Mouse (Mus musculus) olfactory bulb, adult 2 months (tissue): Measurements from ENCODE around the gene 4930523C07Rik. TPM values are rescaled to one million over a fixed set of nuclear protein-coding genes. Genes with fewer than 3 reads are reported as not detected.

Experiments
- H3K27ac ChIP-seq: fragments of 200-500 bp; 2 replicates; pipeline ENCODE4 v1.5.1; 2012; ENCODE audit warnings: low read depth, low read length; ENCODE audit not compliant: insufficient read depth
- H3K4me1 ChIP-seq: fragments of 200-500 bp; 2 replicates; pipeline ENCODE4 v1.6.1; 2012; ENCODE audit warnings: low read length; ENCODE audit not compliant: control insufficient read depth, insufficient read depth
- H3K4me3 ChIP-seq: fragments of 200-500 bp; 2 replicates; pipeline ENCODE4 v1.5.1; 2012; ENCODE audit warnings: mild to moderate bottlenecking, low read depth, low read length, moderate library complexity; ENCODE audit not compliant: insufficient read depth
- CTCF ChIP-seq: fragments of 200-500 bp; IDR thresholded peaks from 2 replicates; pipeline ENCODE4 v1.5.1; 2012; ENCODE audit warnings: low read depth, mild to moderate bottlenecking, low read length, moderate library complexity; ENCODE audit not compliant: insufficient read depth
- POLR2A ChIP-seq: fragments of 200-500 bp; IDR thresholded peaks from 2 replicates; pipeline ENCODE4 v1.6.1; 2012; ENCODE audit warnings: mild to moderate bottlenecking, low read depth, low read length, moderate library complexity; ENCODE audit not compliant: insufficient read depth
- WGBS: fragments of 180-500 bp; shearing (Covaris S2); methylation state at CpG from one replicate; pipeline ENCODE4 v1.1.7; 2018; 5-methylcytosine and 5-hydroxymethylcytosine counted together
- polyA plus RNA-seq: library from polyadenylated mRNA; stranded (reverse); fragments of >200 nt; gene quantifications from 2 replicates; pipeline ENCODE4 v1.2.4, GENCODE M21; 2012; ENCODE audit warnings: low replicate concordance; ENCODE audit not compliant: missing spikeins, insufficient read depth, insufficient read length

4930523C07Rik gene
- polyA plus RNA-seq, 1 experiment = not detected

DNA sequence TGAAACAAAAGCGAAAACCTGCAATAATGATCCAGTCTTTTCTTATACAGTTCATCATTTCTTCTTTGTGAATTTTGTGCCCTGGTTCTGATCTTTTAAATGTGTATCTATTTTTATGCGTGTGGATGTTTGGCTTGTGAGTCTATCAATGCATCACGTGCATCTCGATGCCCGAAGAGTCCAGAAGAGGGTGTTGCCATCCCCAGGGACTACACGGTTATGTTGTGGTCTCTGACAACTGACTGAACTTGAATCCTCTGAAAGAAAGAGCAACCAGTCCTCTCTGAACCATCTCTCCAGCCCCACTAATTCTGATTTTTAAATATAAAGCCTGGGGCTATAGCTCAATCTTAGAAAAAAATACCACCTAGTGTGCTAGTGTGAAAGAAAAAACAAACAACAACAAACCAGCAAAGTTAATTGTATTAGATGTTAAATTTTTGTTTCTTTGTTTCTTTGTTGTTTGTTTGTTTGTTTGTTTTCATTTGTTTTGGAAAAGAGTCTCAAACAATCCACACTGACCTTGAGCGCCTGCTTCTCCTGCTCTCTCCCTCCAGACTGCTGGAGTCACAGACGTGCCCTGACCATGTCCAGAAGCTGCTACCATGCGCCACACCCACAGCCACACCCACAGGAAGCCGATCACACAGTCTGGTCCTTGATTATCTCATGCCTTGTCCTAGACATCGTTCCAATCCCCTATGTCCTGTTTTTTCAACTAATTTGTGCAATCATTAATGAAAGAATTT lies 18.9 kb upstream of the 4930523C07Rik start:
- TF ChIP-seq CTCF = no peak
- no peak for TF ChIP-seq POLR2A
- Histone ChIP-seq H3K4me1 (peaks cover 2% of the 10 kb centered on the region; the same call in 1 of the 2 replicates), H3K27ac (no peak overlapping the region), H3K4me3 (no peak overlapping the region)
- WGBS = 82% methylated on average over 11 of the region's 11 CpGs

DNA sequence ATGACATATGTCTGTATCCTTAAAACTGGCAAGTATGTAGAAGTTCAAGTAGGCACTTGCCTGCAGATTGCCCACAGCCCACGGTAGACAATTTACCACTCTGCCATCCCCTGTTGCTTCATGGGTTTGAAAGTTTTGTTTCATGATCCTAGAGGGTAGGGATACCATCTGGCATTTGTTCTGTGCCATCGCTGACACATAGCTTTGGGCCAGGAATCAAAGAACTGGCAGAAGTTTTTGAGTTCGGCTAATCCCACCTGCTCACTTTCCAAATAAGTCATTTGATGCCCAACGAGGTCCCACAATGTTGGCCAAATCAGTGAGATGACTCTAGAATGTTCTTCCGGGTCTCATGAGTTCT lies 18.3 kb upstream of the 4930523C07Rik start:
- H3K4me1 ChIP-seq = peaks cover 2% of the 10 kb centered on the region; the same call in 1 of the 2 replicates
- 87% methylated on average over 5 of the region's 5 CpGs for WGBS
- H3K27ac ChIP-seq = no peak overlapping the region
- H3K4me3 ChIP-seq = no peak overlapping the region
- TF ChIP-seq POLR2A = no peak
- TF ChIP-seq CTCF = no peak

DNA sequence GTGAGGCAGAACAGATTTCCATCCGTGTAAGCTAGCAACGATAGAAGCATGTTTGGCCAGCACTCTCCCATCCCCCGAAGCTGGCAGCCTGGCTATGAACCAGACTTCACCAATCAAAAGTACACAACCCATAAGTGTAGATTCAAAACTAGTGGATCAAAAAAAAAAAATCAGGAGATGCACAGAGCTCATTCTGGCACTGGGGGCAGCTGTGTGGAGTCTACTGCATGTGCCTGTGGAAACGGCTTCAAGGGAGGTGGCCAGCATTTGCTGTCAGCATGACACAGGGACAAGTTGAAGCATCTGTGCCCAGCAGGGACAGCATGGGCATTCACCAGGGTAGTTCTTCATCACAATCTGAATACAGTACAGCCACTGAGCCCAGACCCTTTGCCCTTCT lies 16.2 kb upstream of the 4930523C07Rik start:
- Histone ChIP-seq H3K4me1 (peaks cover 2% of the 10 kb centered on the region; the same call in 1 of the 2 replicates), H3K4me3 (no peak overlapping the region), H3K27ac (no peak overlapping the region)
- 55% methylated on average over 4 of the region's 4 CpGs for WGBS
- no peak for TF ChIP-seq POLR2A
- no peak for TF ChIP-seq CTCF

- H3K27ac ChIP-seq = no peak overlapping the region
- H3K4me3 ChIP-seq = no peak overlapping the region
- WGBS = 91% methylated on average over 4 of the region's 4 CpGs
- no peak for TF ChIP-seq POLR2A
- no peaks in the 10 kb centered on the region for H3K4me1 ChIP-seq
Measured at GRCm38 (mm10) chr1:160033948-160034598, 10.1 kb upstream of the 4930523C07Rik start.

DNA sequence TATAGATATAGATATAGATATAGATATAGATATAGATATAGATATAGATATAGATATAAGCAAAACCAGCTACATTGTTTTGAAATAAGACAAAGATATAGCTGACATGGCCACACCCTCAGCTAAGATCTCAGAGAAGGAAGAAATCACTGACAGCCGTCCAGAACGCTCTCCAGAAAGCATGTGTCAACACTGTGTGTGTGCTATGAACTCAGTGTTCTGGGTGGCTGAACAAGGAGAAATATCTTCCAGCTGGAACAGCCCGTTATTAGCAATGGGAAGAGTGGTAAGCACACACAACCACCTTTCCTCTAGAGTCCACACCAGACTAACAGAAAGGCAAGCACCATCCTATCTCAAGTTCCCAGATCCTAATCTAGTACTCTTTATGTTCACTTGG lies 8.6 kb upstream of the 4930523C07Rik start:
- Histone ChIP-seq H3K27ac (no peak overlapping the region), H3K4me1 (no peaks in the 10 kb centered on the region), H3K4me3 (no peak overlapping the region)
- 87% methylated on average over 3 of the region's 3 CpGs for WGBS
- TF ChIP-seq CTCF (no peak), POLR2A (no peak)

GRCm38 (mm10) chr1:160036996-160037521 lies 7.1 kb upstream of the 4930523C07Rik start:
- WGBS = 54% methylated on average over 5 of the region's 5 CpGs
- Histone ChIP-seq H3K27ac (no peak overlapping the region), H3K4me1 (no peaks in the 10 kb centered on the region), H3K4me3 (no peak overlapping the region)
- TF ChIP-seq POLR2A = no peak
- no peak for TF ChIP-seq CTCF

- TF ChIP-seq CTCF (no peak), POLR2A (no peak)
- H3K4me3 ChIP-seq = no peak overlapping the region
- 60% methylated on average over 7 of the region's 7 CpGs for WGBS
- H3K4me1 ChIP-seq = peaks cover 8% of the 10 kb centered on the region
- no peak overlapping the region for H3K27ac ChIP-seq
Measured at GRCm38 (mm10) chr1:160039951-160040645, 4.1 kb upstream of the 4930523C07Rik start.

GRCm38 (mm10) chr1:160041264-160041775 lies 2.9 kb upstream of the 4930523C07Rik start:
- 98% methylated on average over 7 of the region's 7 CpGs for WGBS
- peaks cover 8% of the 10 kb centered on the region for H3K4me1 ChIP-seq
- TF ChIP-seq CTCF = no peak
- TF ChIP-seq POLR2A = no peak
- H3K27ac ChIP-seq = no peak overlapping the region
- H3K4me3 ChIP-seq = no peak overlapping the region

DNA sequence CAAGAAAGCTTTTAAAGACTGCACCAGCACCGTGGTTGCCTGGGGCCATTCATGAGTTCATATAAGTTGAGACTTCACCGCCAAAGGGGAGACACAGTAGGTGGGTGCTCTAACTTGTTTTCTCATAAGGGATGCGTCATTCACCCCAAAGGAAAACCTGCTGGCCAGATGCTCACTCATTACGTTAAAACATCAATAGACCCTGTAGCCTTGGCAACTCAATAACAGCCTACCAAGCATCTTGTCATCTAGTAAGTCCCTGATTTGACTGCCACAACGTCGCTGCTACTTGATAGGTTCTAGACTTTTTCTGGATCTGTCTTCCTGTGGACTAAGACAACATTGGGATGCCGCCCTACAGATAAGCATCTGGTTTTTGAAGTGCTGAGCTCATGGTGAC lies 1.8 kb upstream of the 4930523C07Rik start:
- no peak overlapping the region for H3K4me3 ChIP-seq
- peaks cover 8% of the 10 kb centered on the region for H3K4me1 ChIP-seq
- 84% methylated on average over 7 of the region's 7 CpGs for WGBS
- no peak for TF ChIP-seq CTCF
- TF ChIP-seq POLR2A = no peak
- no peak overlapping the region for H3K27ac ChIP-seq
